Mouse (Mus musculus) induced T-regulatory cell, adult 2 months (primary cell): Measurements from ENCODE around the gene Cand1.
A peak's percentile ranks its signal among the peaks of the same experiment; 100 is the strongest.

Experiments used
- DNase-seq: peaks from one replicate; pipeline ENCODE4 v3.0.0-alpha.2; 2012; ENCODE audit warnings: low read depth

Gene Cand1

GRCm38 (mm10) chr10:119211251-119211650 lies 28.6 kb downstream of the Cand1 start:
- DNase-seq: no peak

- DNase-seq: no peak
These were observed 33.4 kb downstream of the Cand1 start for GRCm38 (mm10) chr10:119206309-119206932.

DNA sequence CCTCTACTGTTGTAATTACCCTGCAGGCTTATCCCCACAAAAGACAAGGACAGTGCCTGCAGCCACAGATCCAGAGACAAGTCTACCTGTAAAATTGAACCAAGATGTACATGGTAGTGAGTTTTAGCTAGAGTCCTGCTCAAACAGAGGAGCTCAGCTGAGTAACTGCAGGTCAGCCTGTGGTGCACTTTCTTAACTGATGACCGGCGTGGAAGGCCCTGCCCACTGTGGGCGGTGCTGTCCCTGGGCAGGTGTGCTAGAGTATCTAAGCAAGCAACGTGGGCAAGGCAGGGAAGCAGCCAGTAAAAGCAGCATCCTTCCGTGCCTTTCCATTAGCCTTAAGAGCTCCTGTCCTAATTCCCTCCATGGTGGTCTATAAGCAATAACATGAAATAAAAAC lies 34.6 kb downstream of the Cand1 start:
- no peak for DNase-seq

DNA sequence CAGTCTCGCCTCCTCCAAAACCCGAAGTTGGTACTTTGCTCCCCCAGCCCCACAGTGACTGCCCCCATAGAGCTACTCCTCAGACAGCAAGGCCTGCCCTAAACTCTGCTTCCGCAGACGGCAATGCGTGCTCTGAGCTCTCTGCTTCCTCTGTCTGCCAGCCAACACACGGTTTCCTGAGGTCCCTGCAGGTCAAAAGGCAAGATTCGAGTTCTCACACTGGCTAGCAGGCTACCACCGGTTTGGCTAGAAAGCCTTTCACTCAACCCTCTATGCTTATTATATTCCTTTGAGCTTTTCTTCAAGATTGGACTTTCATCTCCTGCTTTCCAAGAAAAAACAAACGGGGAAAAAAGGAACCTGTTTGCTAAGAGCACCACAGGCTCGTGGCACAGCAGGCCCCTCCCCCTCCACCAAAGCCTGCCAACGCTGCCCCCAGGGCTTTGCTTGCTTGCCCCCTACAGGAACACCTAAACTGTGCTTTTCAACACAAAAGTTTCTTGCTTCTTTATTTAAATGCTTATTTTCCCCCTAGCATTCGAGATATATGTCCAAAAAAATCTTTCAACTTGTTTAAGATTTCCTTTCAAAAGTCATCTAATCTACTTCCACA lies 35.4 kb downstream of the Cand1 start:
- no peak for DNase-seq

- DNase-seq: no peak
These were observed 40.0 kb downstream of the Cand1 start for GRCm38 (mm10) chr10:119199864-119200263.

- no peak for DNase-seq
These were observed 41.5 kb downstream of the Cand1 start for GRCm38 (mm10) chr10:119198186-119198880.

DNA sequence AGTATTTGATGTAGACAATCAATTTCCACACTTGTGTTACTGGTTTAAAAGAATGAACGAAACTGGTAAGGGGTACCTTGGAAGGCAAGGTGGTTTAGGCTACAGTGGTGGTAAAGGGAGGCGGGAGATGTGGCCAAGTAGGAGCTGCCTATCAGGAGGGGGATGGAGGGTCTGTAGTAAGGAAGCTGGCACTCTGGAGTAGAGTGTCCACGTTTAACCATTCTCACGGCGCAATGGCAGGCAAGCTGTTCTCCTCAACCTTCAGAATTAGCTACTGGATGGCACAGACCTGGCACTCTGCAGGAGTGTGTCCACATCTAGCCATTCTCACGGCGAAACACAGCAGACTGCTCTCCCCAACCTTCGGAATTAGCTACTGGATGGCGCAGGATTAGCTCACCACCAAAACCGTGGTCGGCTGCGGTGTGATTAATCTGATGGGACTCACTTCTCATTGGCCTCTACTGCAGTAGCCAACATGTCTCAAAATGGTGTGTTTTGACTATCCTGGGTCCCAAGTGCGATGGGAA lies 42.2 kb downstream of the Cand1 start:
- DNase-seq: no peak

DNA sequence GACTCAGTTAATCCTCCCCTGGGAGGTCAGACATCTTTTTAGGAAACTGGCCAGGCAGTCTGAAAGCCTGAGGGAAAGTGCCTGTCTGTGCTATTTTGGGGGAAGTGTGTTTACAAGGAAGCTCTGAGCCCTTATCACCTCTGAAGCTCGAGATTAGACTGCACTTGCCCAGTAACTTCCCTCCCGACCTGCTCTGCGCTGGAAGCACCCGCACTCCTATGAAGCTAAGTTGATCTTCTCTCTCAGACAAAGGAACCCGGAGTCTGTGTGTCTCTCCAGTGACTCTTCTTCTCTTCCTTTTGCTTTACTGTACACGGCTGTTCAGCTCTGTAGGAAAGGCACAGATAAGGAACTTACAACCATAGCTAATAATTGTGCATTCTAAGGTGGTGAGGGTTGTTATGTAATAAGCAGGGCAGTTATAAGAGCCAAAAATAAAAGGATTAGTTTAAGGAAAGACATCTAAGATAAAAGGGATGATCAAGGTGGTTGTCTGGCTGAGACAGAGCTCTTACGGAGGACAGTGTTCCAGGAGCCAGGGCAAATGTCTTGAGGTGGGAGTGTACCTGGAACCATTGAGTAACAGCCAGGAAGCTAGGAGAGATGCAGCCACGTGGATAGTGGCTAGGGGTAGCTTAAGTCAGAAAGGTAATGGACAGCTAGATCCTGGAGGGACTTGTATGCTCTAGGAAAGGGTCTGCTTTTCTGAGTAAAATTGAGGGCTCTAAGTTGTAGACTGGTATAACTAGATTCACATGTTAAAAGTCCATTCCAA lies 47.1 kb downstream of the Cand1 start:
- no peak for DNase-seq

- peak; percentile 21 for DNase-seq
These were observed 52.1 kb downstream of the Cand1 start for GRCm38 (mm10) chr10:119187720-119188119.

DNA sequence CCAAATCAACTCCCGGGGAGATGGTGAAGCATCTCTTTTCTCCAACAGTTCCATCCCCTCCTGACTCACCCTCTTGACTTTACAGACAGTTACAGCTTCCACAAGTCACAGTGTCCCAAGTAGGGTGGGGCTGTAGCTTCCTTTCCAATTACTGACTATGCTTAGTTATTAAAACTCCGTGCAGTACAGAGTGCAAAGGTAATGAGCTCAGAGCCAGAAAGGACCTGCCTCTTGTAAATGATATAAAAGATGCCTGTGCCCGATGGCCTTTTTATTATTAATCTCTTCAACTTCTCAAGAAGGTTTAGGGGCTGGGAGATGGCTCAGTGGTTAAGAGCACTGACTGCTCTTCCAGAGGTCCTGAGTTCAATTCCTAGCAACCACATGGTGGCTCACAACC lies 70.2 kb downstream of the Cand1 start:
- no peak for DNase-seq

GRCm38 (mm10) chr10:119169237-119169636 lies 70.6 kb downstream of the Cand1 start:
- no peak for DNase-seq

DNA sequence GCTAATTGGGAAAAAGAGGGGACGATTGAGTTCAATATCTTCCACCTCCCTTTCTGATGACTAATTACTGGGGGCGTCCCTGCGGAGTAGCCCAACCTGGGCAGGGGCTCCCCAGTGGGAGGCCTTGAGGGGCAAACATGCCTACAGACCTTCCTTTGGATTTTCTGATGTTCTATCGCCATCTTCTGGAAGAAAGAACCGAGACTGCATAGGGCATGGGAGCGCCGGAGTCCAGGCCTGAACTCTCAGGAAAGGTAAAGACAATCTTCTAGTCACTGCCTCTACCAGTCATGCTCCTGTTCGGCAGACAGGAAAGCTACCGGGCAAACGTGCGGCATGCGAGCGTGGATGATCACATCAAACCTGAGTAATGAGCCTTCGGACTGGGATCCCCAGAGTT lies 71.1 kb downstream of the Cand1 start:
- DNase-seq: peak; percentile 8

DNA sequence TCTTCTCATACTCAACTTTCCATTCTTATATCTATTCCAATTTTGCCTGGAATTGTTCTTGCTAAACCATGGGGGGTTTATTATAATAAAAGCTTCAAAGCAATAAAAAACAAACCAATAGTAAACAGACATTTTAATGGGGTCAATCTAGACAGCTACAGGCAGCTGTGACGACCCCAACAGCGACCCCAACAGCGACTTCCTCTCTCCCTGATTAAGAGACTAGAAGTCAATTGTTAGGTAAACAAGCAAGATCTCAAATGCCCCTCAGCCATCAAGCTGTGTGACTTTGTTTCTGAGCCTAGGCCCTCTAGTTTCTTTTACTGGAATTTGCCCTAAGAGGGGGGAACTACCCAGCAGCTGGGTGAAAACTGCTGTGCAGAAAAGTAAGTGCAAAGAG lies 72.0 kb downstream of the Cand1 start:
- DNase-seq: no peak

DNA sequence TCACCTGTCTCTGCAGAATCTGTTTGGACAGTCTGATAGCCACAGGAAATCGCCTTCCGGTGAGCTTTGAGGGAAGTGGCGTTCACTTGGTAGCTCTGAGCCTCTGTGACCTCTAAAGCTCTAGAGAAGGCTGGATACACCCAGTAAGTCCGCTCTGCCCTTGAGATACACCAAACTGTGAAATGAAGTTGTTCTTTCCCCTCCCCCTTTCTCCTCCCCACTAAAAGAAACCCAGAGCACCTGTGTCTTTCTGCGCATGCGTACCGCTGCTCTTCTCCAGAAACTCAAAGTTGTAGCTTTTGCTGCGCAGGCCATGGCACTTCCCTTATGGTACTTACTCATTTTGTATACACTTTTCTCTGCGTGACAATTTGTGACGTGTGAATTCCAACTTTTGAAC lies 74.8 kb downstream of the Cand1 start:
- DNase-seq: no peak

DNA sequence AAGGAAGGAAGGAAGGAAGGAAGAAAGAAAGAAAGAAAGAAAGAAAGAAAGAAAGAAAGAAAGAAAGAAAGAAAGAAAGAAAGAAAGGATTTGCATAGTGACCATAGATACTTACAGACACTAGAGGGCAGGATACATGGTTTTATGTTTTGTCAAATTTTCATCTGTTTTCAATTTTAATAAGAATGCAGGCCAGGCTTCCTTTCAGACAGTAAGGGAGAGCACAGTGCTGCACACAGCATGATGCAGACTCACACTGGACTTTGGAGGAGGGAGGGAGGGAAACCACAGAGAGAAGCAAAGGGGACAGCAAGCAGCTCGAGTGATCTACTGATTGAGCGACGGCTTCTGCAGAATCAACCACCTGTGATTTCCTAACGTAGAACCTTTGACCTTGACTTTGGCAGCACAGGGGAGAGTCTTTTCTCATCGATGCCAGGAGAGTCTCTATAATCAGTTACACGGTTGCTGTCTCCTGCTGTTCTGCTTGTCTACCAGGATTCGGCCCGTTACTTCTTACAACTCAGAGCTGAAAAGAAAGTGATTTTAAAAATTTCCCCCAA lies 78.0 kb downstream of the Cand1 start:
- DNase-seq: no peak

- no peak for DNase-seq
These were observed 79.7 kb downstream of the Cand1 start for GRCm38 (mm10) chr10:119160161-119160560.

DNA sequence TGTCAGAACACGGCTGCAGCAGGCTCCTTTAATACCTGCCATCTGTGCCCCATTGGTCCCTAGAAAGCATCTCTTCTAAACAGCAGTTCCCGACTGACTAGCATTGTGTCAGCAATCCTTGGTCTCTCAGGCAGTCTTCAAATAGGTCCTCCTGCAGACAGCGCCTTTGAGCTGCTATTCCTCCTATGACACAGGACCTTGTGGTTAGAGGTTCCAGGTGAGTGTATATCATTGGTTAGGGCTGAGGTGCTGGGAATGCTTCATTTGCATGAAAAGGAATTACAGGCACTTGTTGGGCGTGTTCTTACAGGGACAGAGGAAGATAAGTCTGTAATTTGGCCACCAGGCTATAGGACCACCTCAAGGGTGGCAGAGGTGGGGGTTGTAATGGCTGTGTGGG lies 90.6 kb downstream of the Cand1 start:
- no peak for DNase-seq
